Mouse (Mus musculus) hindbrain, embryonic 15.5 days (tissue): Measurements from ENCODE around the gene Dnm1l. TPM values are rescaled to one million over a fixed set of nuclear protein-coding genes. Genes with fewer than 3 reads are reported as not detected.

Experiments
- ATAC-seq: fragments of 200-750 bp; cut with Nextera tagmentation; 2 replicates; pipeline ENCODE4 v1.8.0; 2017; ENCODE audit warnings: low read depth, moderate number of reproducible peaks, moderate TSS enrichment; ENCODE audit not compliant: low FRiP score
- H3K27ac ChIP-seq: fragments of 300-500 bp; sonication (generic); replicated peaks from 2 replicates; pipeline ENCODE4 v1.5.1; 2015; ENCODE audit warnings: mild to moderate bottlenecking, inconsistent platforms
- H3K27me3 ChIP-seq: fragments of 300-500 bp; sonication (generic); 2 replicates; pipeline ENCODE4 v1.6.1; 2015; ENCODE audit warnings: control low read depth, inconsistent platforms
- H3K36me3 ChIP-seq: fragments of 300-500 bp; sonication (generic); 2 replicates; pipeline ENCODE4 v1.6.1; 2015; ENCODE audit warnings: control low read depth, inconsistent platforms
- H3K4me1 ChIP-seq: fragments of 300-500 bp; sonication (generic); replicated peaks from 2 replicates; pipeline ENCODE4 v1.6.1; 2015; ENCODE audit warnings: control low read depth, inconsistent platforms
- H3K4me2 ChIP-seq: fragments of 300-500 bp; sonication (generic); 2 replicates; pipeline ENCODE4 v1.6.1; 2015; ENCODE audit warnings: moderate library complexity, mild to moderate bottlenecking, inconsistent platforms
- H3K4me3 ChIP-seq: fragments of 300-500 bp; sonication (generic); 2 replicates; pipeline ENCODE4 v1.5.1; 2015; ENCODE audit warnings: mild to moderate bottlenecking, inconsistent platforms
- H3K9ac ChIP-seq: fragments of 300-500 bp; sonication (generic); 2 replicates; pipeline ENCODE4 v1.6.1; 2015; ENCODE audit warnings: inconsistent platforms
- H3K9me3 ChIP-seq: fragments of 300-500 bp; sonication (generic); 2 replicates; pipeline ENCODE4 v1.6.1; 2016; ENCODE audit warnings: control low read depth, inconsistent platforms
- WGBS: fragments of 180-500 bp; shearing (Covaris S2); methylation state at CpG from one replicate; pipeline ENCODE4 v1.1.7; 2015; 5-methylcytosine and 5-hydroxymethylcytosine counted together
- polyA plus RNA-seq: library from polyadenylated mRNA; unstranded; fragments of >200 nt; fragmentation: Nextera tagmentation; extraction: Ambion mirVana; gene quantifications from 2 replicates; pipeline ENCODE4 v1.2.1, GENCODE M21; 2015

The Dnm1l gene
- polyA plus RNA-seq, 1 experiment from 2014 or later, result 104 TPM

DNA sequence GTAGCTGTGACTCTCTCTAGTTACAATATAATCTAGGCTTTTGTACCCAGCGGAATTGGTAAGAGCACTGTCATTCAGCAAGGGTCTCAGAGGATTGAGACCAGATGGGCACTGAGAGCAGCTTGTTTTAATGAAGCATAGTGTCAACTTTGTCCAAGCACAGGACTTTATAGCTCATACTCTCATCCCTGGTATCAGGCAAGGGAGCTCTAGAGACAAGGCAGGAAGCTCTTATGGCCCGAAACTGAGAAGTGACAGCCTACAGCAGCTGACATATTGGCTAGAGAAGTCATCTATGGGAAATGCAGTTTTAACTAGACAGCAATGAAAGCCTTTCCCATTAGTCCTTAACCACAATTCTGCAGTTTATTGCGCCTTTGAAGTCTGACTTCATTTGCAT, 85.8 kb downstream of the Dnm1l start:
- no peaks in the 10 kb centered on the region for H3K4me1 ChIP-seq
- H3K4me3 ChIP-seq, result no peak overlapping the region
- ATAC-seq, result no peak
- 31% methylated on average over 3 of the region's 3 CpGs for WGBS
- no peak overlapping the region for H3K27ac ChIP-seq
- no peak overlapping the region for H3K9ac ChIP-seq
- H3K4me2 ChIP-seq, result no peak overlapping the region
- H3K9me3 ChIP-seq, result no peaks in the 10 kb centered on the region
- no peaks in the 10 kb centered on the region for H3K36me3 ChIP-seq
- H3K27me3 ChIP-seq, result no peaks in the 10 kb centered on the region

DNA sequence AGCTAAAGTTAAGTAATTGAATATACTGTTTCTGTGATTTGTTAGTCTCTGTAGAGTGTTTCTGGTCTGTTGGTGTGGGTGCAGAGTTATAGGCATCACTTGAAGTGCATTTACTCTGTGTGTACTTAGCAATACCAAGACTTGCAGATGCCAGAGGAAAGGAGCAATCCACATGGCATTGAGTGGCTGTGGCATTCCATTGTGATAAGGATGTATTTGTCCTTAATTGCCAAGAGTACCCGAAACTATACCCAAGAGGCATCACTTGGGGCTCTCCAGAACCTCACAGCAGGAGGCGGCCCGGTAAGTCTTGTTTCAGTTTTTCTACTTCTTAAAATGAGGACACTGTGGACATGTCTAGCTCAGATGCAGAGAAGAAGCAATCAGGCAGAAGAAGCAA, 96.3 kb downstream of the Dnm1l start:
- 93% methylated on average over 3 of the region's 3 CpGs for WGBS
- Histone ChIP-seq H3K27ac (no peak overlapping the region), H3K36me3 (no peaks in the 10 kb centered on the region), H3K4me2 (no peak overlapping the region), H3K4me3 (no peak overlapping the region), H3K27me3 (no peaks in the 10 kb centered on the region), H3K9ac (no peak overlapping the region), H3K9me3 (no peaks in the 10 kb centered on the region), H3K4me1 (no peaks in the 10 kb centered on the region)
- no peak for ATAC-seq

Other genes starting within 250 kb of the Dnm1l start
- 1.0 and 1.2 TPM in 2 replicates for gene Pkp2, start 145.6 kb downstream of the Dnm1l start, polyA plus RNA-seq
- 32.4 and 32.5 TPM in 2 replicates for gene Yars2, start 56.0 kb downstream of the Dnm1l start, polyA plus RNA-seq
- gene Fgd4, start 241.6 kb upstream of the Dnm1l start, polyA plus RNA-seq, result 19.3 and 19.9 TPM in 2 replicates